Mouse (Mus musculus) liver, embryonic 14.5 days (tissue): ENCODE measurements around the gene Dennd6b.

ENCODE experiments used
- CTCF ChIP-seq: IDR thresholded peaks from 2 replicates; pipeline ENCODE4 v1.5.1; 2016; ENCODE audit warnings: antibody characterized with exemption, low read depth, control low read depth
- EP300 ChIP-seq: IDR thresholded peaks from 2 replicates; pipeline ENCODE4 v1.6.1; 2016; ENCODE audit warnings: antibody characterized with exemption, low read depth

GRCm38 (mm10) chr15:89169431-89169830, 26.9 kb downstream of the Dennd6b start:
- TF ChIP-seq CTCF, result no peak
- TF ChIP-seq EP300, result no peak
